Mouse (Mus musculus): Measurements from ENCODE around the gene Vangl1.

DNA sequence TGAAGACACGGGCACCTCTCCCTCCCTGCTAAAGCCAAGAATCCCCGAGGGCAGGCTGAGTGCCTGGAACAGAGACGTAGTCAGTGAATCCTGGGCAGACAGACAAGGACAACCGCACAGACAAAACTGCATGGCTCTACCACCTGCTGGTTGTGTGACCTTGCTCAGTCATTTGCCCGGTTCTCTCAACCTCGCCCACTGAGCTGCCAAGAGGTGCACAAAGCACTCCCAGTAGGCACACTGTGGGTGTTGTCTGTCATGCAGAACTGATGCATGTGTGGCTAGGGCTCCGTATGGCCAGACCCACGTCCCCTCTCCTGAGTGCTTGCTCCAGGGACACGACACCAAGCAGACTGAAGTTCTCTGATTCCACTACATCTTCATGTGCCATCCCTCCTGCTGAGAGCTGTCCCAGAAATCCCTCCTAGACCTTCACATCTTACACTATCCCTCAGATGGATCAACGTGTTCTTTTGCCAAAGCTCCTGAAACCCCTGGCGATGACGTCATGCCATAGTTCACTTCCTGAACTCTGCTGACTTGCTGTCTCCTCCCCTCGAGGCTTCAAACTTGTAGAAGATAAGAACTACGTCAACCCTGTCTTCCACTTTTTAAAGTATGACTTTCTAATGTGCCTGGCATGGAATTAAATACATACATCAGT is 45.6 kb downstream of the Vangl1 start:
- TF ChIP-seq POLR2A (IDR thresholded peaks at IDR 0.05; ENCODE audit: borderline replicate concordance, control insufficient read depth, low read depth, low read length) = no peak
- no peak for TF ChIP-seq CTCF (IDR thresholded peaks at IDR 0.05; ENCODE audit: control insufficient read depth, insufficient read depth, low read length)

Measured in bone marrow, adult 2 months (tissue).